Mouse (Mus musculus) limb, embryonic 15.5 days (tissue): Measurements from ENCODE around the gene Foxp1. TPM values are rescaled to one million over a fixed set of nuclear protein-coding genes. Genes with fewer than 3 reads are reported as not detected.

ENCODE experiments used
- ATAC-seq: fragments of 200-750 bp; cut with Nextera tagmentation; 2 replicates; pipeline ENCODE4 v1.8.0; 2017; ENCODE audit warnings: low read depth, moderate TSS enrichment; ENCODE audit not compliant: insufficient number of reproducible peaks, low FRiP score, low TSS enrichment
- H3K27ac ChIP-seq: fragments of 300-500 bp; sonication (generic); 2 replicates; pipeline ENCODE4 v1.5.1; 2015; ENCODE audit warnings: moderate library complexity, mild to moderate bottlenecking, inconsistent platforms
- H3K27me3 ChIP-seq: fragments of 300-500 bp; sonication (generic); 2 replicates; pipeline ENCODE4 v1.6.1; 2015; ENCODE audit warnings: inconsistent platforms
- H3K36me3 ChIP-seq: fragments of 300-500 bp; sonication (generic); 2 replicates; pipeline ENCODE4 v1.6.1; 2015; ENCODE audit warnings: inconsistent platforms
- H3K4me1 ChIP-seq: fragments of 300-500 bp; sonication (generic); 2 replicates; pipeline ENCODE4 v1.6.1; 2015; ENCODE audit warnings: inconsistent platforms
- H3K4me2 ChIP-seq: fragments of 300-500 bp; sonication (generic); 2 replicates; pipeline ENCODE4 v1.6.1; 2015; ENCODE audit warnings: mild to moderate bottlenecking, inconsistent platforms
- H3K4me3 ChIP-seq: fragments of 300-500 bp; sonication (generic); 2 replicates; pipeline ENCODE4 v1.5.1; 2015; ENCODE audit warnings: mild to moderate bottlenecking, inconsistent platforms
- H3K9ac ChIP-seq: fragments of 300-500 bp; sonication (generic); 2 replicates; pipeline ENCODE4 v1.6.1; 2015; ENCODE audit warnings: inconsistent platforms
- H3K9me3 ChIP-seq: fragments of 300-500 bp; sonication (generic); 2 replicates; pipeline ENCODE4 v1.6.1; 2016; ENCODE audit warnings: inconsistent platforms
- WGBS: fragments of 180-500 bp; shearing (Covaris S2); methylation state at CpG from one replicate; pipeline ENCODE4 v1.1.7; 2015; 5-methylcytosine and 5-hydroxymethylcytosine counted together
- polyA plus RNA-seq: library from polyadenylated mRNA; unstranded; fragments of >200 nt; fragmentation: Nextera tagmentation; extraction: Ambion mirVana; gene quantifications from 2 replicates; pipeline ENCODE4 v1.2.1, GENCODE M21; 2015

Gene Foxp1
- polyA plus RNA-seq, 1 experiment from 2014 or later, result 142 TPM

- Histone ChIP-seq H3K4me2 (no peak overlapping the region), H3K4me1 (no peaks in the 10 kb centered on the region), H3K27ac (no peak overlapping the region), H3K27me3 (no peaks in the 10 kb centered on the region), H3K9me3 (no peaks in the 10 kb centered on the region), H3K9ac (no peak overlapping the region), H3K36me3 (no peaks in the 10 kb centered on the region), H3K4me3 (no peak overlapping the region)
- no peak for ATAC-seq
- WGBS, result 95% methylated on average over 3 of the region's 3 CpGs
Measured at GRCm38 (mm10) chr6:99220472-99220871, 302.0 kb downstream of the Foxp1 start.

GRCm38 (mm10) chr6:99217846-99218245, 304.7 kb downstream of the Foxp1 start:
- Histone ChIP-seq H3K4me3 (no peak overlapping the region), H3K4me2 (no peak overlapping the region), H3K9ac (no peak overlapping the region), H3K27me3 (no peaks in the 10 kb centered on the region), H3K27ac (no peak overlapping the region), H3K36me3 (no peaks in the 10 kb centered on the region), H3K4me1 (no peaks in the 10 kb centered on the region), H3K9me3 (no peaks in the 10 kb centered on the region)
- no peak for ATAC-seq
- 58% methylated on average over 2 of the region's 2 CpGs for WGBS

GRCm38 (mm10) chr6:99217155-99217554, 305.4 kb downstream of the Foxp1 start:
- H3K27ac ChIP-seq, result no peak overlapping the region
- no peak overlapping the region for H3K4me3 ChIP-seq

GRCm38 (mm10) chr6:99212461-99212860, 310.1 kb downstream of the Foxp1 start:
- no peaks in the 10 kb centered on the region for H3K36me3 ChIP-seq
- no peak overlapping the region for H3K9ac ChIP-seq
- no peak overlapping the region for H3K4me3 ChIP-seq
- no peaks in the 10 kb centered on the region for H3K27me3 ChIP-seq
- no peak for ATAC-seq
- H3K27ac ChIP-seq, result no peak overlapping the region
- peaks cover under 1% of the 10 kb centered on the region; the same call in 1 of the 2 replicates for H3K4me1 ChIP-seq
- H3K4me2 ChIP-seq, result no peak overlapping the region
- WGBS, result 83% methylated on average over 4 of the region's 4 CpGs
- no peaks in the 10 kb centered on the region for H3K9me3 ChIP-seq

More at GRCm38 (mm10) chr6:99217155-99217554, 305.4 kb downstream of the Foxp1 start:
- no peaks in the 10 kb centered on the region for H3K27me3 ChIP-seq
- H3K36me3 ChIP-seq, result no peaks in the 10 kb centered on the region
- no peak for ATAC-seq
- no peaks in the 10 kb centered on the region for H3K9me3 ChIP-seq
- 80% methylated on average over 6 of the region's 7 CpGs for WGBS
- H3K9ac ChIP-seq, result no peak overlapping the region
- H3K4me2 ChIP-seq, result no peak overlapping the region
- no peaks in the 10 kb centered on the region for H3K4me1 ChIP-seq

- Histone ChIP-seq H3K9me3 (no peaks in the 10 kb centered on the region), H3K9ac (no peak overlapping the region), H3K27me3 (no peaks in the 10 kb centered on the region), H3K4me3 (no peak overlapping the region), H3K4me1 (peaks cover 5% of the 10 kb centered on the region; the same call in 1 of the 2 replicates), H3K36me3 (no peaks in the 10 kb centered on the region), H3K27ac (no peak overlapping the region), H3K4me2 (no peak overlapping the region)
- ATAC-seq, result no peak
- 84% methylated on average over 5 of the region's 5 CpGs for WGBS
Measured at GRCm38 (mm10) chr6:99211663-99212333, 310.7 kb downstream of the Foxp1 start.

GRCm38 (mm10) chr6:99210161-99210560, 312.4 kb downstream of the Foxp1 start:
- ATAC-seq, result no peak
- 75% methylated on average over 7 of the region's 7 CpGs for WGBS
- peaks cover 17% of the 10 kb centered on the region for H3K4me1 ChIP-seq
- no peak overlapping the region for H3K27ac ChIP-seq
- H3K9ac ChIP-seq, result no peak overlapping the region
- no peaks in the 10 kb centered on the region for H3K9me3 ChIP-seq
- H3K27me3 ChIP-seq, result no peaks in the 10 kb centered on the region
- no peaks in the 10 kb centered on the region for H3K36me3 ChIP-seq
- no peak overlapping the region for H3K4me2 ChIP-seq
- H3K4me3 ChIP-seq, result no peak overlapping the region

GRCm38 (mm10) chr6:99207226-99207885, 315.2 kb downstream of the Foxp1 start:
- no peaks in the 10 kb centered on the region for H3K36me3 ChIP-seq
- no peak overlapping the region for H3K4me3 ChIP-seq
- H3K9me3 ChIP-seq, result no peaks in the 10 kb centered on the region
- no peak overlapping the region for H3K4me2 ChIP-seq
- H3K4me1 ChIP-seq, result peaks cover 35% of the 10 kb centered on the region
- no peak overlapping the region for H3K27ac ChIP-seq
- ATAC-seq, result no peak
- no peaks in the 10 kb centered on the region for H3K27me3 ChIP-seq
- WGBS, result 50% methylated on average over 6 of the region's 6 CpGs
- no peak overlapping the region for H3K9ac ChIP-seq

GRCm38 (mm10) chr6:99206437-99206870, 316.1 kb downstream of the Foxp1 start:
- H3K4me3 ChIP-seq, result no peak overlapping the region
- no peak for ATAC-seq
- peaks cover 35% of the 10 kb centered on the region for H3K4me1 ChIP-seq
- H3K27me3 ChIP-seq, result no peaks in the 10 kb centered on the region
- H3K9ac ChIP-seq, result no peak overlapping the region
- no peaks in the 10 kb centered on the region for H3K9me3 ChIP-seq
- no peak overlapping the region for H3K4me2 ChIP-seq
- no peak overlapping the region for H3K27ac ChIP-seq
- WGBS, result 28% methylated on average over 5 of the region's 5 CpGs
- H3K36me3 ChIP-seq, result no peaks in the 10 kb centered on the region

- H3K4me3 ChIP-seq, result no peak overlapping the region
- no peak overlapping the region for H3K9ac ChIP-seq
- no peak for ATAC-seq
- H3K36me3 ChIP-seq, result no peaks in the 10 kb centered on the region
- 20% methylated on average over 13 of the region's 13 CpGs for WGBS
- H3K9me3 ChIP-seq, result no peaks in the 10 kb centered on the region
- H3K27me3 ChIP-seq, result no peaks in the 10 kb centered on the region
- H3K27ac ChIP-seq, result no peak overlapping the region
- H3K4me1 ChIP-seq, result peaks cover 42% of the 10 kb centered on the region
- no peak overlapping the region for H3K4me2 ChIP-seq
Measured at GRCm38 (mm10) chr6:99205587-99206436, 316.7 kb downstream of the Foxp1 start.

GRCm38 (mm10) chr6:99204780-99205586, 317.5 kb downstream of the Foxp1 start:
- no peaks in the 10 kb centered on the region for H3K27me3 ChIP-seq
- WGBS, result 19% methylated on average over 7 of the region's 7 CpGs
- H3K9ac ChIP-seq, result no peak overlapping the region
- H3K4me3 ChIP-seq, result no peak overlapping the region
- H3K27ac ChIP-seq, result no peak overlapping the region
- H3K36me3 ChIP-seq, result no peaks in the 10 kb centered on the region
- H3K4me2 ChIP-seq, result 0 out of 2 replicates have a peak overlapping the region, but pooled peaks have one; percentile 0
- H3K4me1 ChIP-seq, result peaks cover 47% of the 10 kb centered on the region
- no peak for ATAC-seq
- H3K9me3 ChIP-seq, result no peaks in the 10 kb centered on the region

- Histone ChIP-seq H3K4me3 (peak overlapping the region; percentile 23), H3K4me2 (peak overlapping the region; percentile 36), H3K27ac (no peak overlapping the region), H3K9me3 (no peaks in the 10 kb centered on the region), H3K36me3 (no peaks in the 10 kb centered on the region), H3K9ac (no peak overlapping the region), H3K27me3 (no peaks in the 10 kb centered on the region), H3K4me1 (peaks cover 47% of the 10 kb centered on the region)
- no peak for ATAC-seq
- 6% methylated on average over 14 of the region's 14 CpGs for WGBS
Measured at GRCm38 (mm10) chr6:99204052-99204779, 318.3 kb downstream of the Foxp1 start.
